Mouse (Mus musculus) lung, postnatal 0 days (tissue): ENCODE results near the gene Ints3.

Source experiments
- CTCF ChIP-seq: IDR thresholded peaks from 2 replicates; pipeline ENCODE4 v1.5.1; 2016; ENCODE audit warnings: antibody characterized with exemption, mild to moderate bottlenecking
- EP300 ChIP-seq: IDR thresholded peaks from 2 replicates; pipeline ENCODE4 v1.6.1; 2016; ENCODE audit warnings: antibody characterized with exemption, mild to moderate bottlenecking, control low read depth

DNA sequence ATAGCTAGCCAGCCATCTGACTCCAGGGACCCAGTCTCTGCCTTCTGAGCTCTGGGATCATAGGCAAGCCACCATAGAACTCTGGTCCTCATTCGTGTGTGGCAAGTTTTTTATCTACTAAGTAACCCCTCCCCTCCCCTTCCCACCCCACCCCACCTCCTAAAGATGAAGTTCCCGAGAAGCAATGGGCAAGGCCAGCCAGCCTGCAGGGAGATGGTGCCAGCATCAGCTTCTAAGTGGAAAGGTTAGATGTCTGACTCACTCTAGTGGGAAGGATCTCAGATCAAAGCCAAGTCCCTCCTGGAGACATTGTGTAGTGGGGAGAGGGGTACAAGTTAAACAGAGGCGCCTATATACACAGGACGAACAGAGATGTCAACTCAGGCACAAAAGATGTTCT, 42.4 kb downstream of the Ints3 start:
- TF ChIP-seq CTCF (no peak), EP300 (no peak)
